Mouse (Mus musculus): ENCODE measurements around the gene Cldn19.

DNA sequence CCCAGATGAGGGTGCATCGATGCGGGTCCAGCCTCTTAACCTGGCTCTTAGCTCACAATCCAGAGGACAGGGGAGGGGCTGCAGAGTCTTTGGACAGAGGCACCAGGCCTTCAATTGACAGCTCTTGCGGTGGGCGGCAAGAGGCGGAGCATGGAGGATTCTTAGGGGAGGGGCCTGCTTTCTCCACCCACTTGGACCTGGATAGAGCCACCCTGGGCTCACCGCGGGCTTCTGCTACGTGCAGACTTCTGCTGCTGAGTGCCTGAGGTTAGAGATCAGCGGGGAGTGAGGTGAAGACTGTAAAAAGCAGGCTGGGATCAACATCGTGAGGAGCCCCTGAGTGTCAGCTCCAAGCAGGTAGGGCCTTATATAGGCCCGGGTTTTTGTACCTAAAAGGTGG, 37.0 kb upstream of the Cldn19 start, which contains the start of gene Tmem269:
- TF ChIP-seq POLR2A (IDR thresholded peaks at IDR 0.05; ENCODE audit: control insufficient read depth, extremely low read depth, insufficient read depth, low read length, poor library complexity) (no peak), CTCF (IDR thresholded peaks at IDR 0.05; ENCODE audit: borderline replicate concordance, control insufficient read depth, extremely low read depth, insufficient read depth, low read length, poor library complexity) (no peak)

All from thymus, adult 2 months (tissue).